Mouse (Mus musculus): Measurements from ENCODE around the gene Shroom4. TPM values are rescaled to one million over a fixed set of nuclear protein-coding genes. Genes with fewer than 3 reads are reported as not detected.

Shroom4 gene
- polyA plus RNA-seq, 1 experiment = 0.79 TPM

DNA sequence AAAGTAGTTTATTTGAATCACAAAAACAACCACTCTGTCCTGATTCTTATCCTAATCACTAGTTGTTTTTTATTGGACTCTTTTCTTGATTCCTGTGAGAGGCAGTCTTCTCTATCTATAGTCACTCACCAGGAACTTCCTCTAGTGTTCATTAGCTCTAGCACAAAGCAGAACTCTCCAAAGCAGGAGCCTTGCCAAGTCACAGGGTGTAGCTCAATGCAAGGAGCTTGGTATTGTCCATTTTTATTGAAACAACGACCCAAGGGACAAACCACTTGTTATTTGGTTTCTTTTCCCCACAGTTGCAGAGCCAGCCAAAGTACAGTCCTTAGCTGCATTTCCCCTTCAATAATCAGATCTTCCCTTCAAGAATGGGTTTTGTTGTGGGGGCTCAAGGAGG lies 181.5 kb downstream of the Shroom4 start:
- H3K27ac ChIP-seq (ENCODE audit: insufficient read depth, low read length) = no peak overlapping the region
- H3K27me3 ChIP-seq (ENCODE audit: control insufficient read depth, insufficient read depth, low read length) = no peaks in the 10 kb centered on the region
- DNase-seq (ENCODE audit: low read depth in 1 of 2, low spot score in 2 of 2) = no peak
- TF ChIP-seq CTCF (IDR thresholded peaks at IDR 0.05; ENCODE audit: extremely low read depth, insufficient read depth, insufficient read length, insufficient replicate concordance) = no peak
- TF ChIP-seq POLR2A (IDR thresholded peaks at IDR 0.05; ENCODE audit: low read depth, low read length) = no peak
- H3K36me3 ChIP-seq (ENCODE audit: control insufficient read depth, insufficient read depth, low read length) = no peaks in the 10 kb centered on the region
- H3K4me1 ChIP-seq (ENCODE audit: control insufficient read depth, insufficient read depth, insufficient read length) = no peaks in the 10 kb centered on the region
- 50% methylated on average over 1 of the region's 1 CpGs for WGBS
- no peak overlapping the region for H3K4me3 ChIP-seq (ENCODE audit: extremely low read depth, insufficient read depth, insufficient read length)

DNA sequence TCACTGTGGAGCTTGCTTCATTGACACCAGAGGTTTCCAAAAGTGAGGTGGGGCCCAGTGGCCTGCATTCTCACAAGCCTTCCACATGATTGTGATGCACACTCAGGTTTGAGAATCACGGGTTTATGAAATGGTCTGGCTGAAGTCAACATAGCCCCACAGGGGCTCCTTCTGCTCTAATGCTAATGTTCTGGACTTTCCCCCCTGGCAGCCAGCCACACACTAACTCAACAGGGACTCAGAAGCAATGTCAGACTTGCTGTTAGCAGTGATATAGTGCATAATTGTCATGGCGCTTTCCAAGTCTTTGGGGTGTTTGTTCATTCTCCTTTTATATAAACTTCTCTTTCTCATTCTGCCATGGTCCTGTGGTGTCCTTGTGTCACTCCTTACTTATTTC lies 183.0 kb downstream of the Shroom4 start:
- H3K36me3 ChIP-seq (ENCODE audit: control insufficient read depth, insufficient read depth, low read length) = no peaks in the 10 kb centered on the region
- H3K27me3 ChIP-seq (ENCODE audit: control insufficient read depth, insufficient read depth, low read length) = no peaks in the 10 kb centered on the region
- no peak overlapping the region for H3K4me3 ChIP-seq (ENCODE audit: extremely low read depth, insufficient read depth, insufficient read length)
- no peak for DNase-seq (ENCODE audit: low read depth in 1 of 2, low spot score in 2 of 2)
- no peak for TF ChIP-seq CTCF (IDR thresholded peaks at IDR 0.05; ENCODE audit: extremely low read depth, insufficient read depth, insufficient read length, insufficient replicate concordance)
- no peak for TF ChIP-seq POLR2A (IDR thresholded peaks at IDR 0.05; ENCODE audit: low read depth, low read length)
- no peaks in the 10 kb centered on the region for H3K4me1 ChIP-seq (ENCODE audit: control insufficient read depth, insufficient read depth, insufficient read length)
- WGBS = 92% methylated on average over 2 of the region's 2 CpGs
- H3K27ac ChIP-seq (ENCODE audit: insufficient read depth, low read length) = no peak overlapping the region

GRCm38 (mm10) chrX:6594183-6594582 lies 194.5 kb downstream of the Shroom4 start:
- DNase-seq (ENCODE audit: low read depth in 1 of 2, low spot score in 2 of 2) = no peak
- Histone ChIP-seq H3K4me3 (ENCODE audit: extremely low read depth, insufficient read depth, insufficient read length) (no peak overlapping the region), H3K36me3 (ENCODE audit: control insufficient read depth, insufficient read depth, low read length) (no peaks in the 10 kb centered on the region), H3K27ac (ENCODE audit: insufficient read depth, low read length) (no peak overlapping the region), H3K27me3 (ENCODE audit: control insufficient read depth, insufficient read depth, low read length) (no peaks in the 10 kb centered on the region), H3K4me1 (ENCODE audit: control insufficient read depth, insufficient read depth, insufficient read length) (no peaks in the 10 kb centered on the region)
- TF ChIP-seq CTCF (IDR thresholded peaks at IDR 0.05; ENCODE audit: extremely low read depth, insufficient read depth, insufficient read length, insufficient replicate concordance) (no peak), POLR2A (IDR thresholded peaks at IDR 0.05; ENCODE audit: low read depth, low read length) (no peak)
- WGBS = 71% methylated on average over 3 of the region's 3 CpGs

- Histone ChIP-seq H3K27ac (ENCODE audit: insufficient read depth, low read length) (no peak overlapping the region), H3K27me3 (ENCODE audit: control insufficient read depth, insufficient read depth, low read length) (no peaks in the 10 kb centered on the region), H3K4me1 (ENCODE audit: control insufficient read depth, insufficient read depth, insufficient read length) (no peaks in the 10 kb centered on the region), H3K36me3 (ENCODE audit: control insufficient read depth, insufficient read depth, low read length) (no peaks in the 10 kb centered on the region), H3K4me3 (ENCODE audit: extremely low read depth, insufficient read depth, insufficient read length) (no peak overlapping the region)
- 2% methylated on average over 2 of the region's 2 CpGs for WGBS
- DNase-seq (ENCODE audit: low read depth in 1 of 2, low spot score in 2 of 2) = no peak
- TF ChIP-seq CTCF (IDR thresholded peaks at IDR 0.05; ENCODE audit: extremely low read depth, insufficient read depth, insufficient read length, insufficient replicate concordance) (no peak), POLR2A (IDR thresholded peaks at IDR 0.05; ENCODE audit: low read depth, low read length) (no peak)
Observed at GRCm38 (mm10) chrX:6654024-6654423, 254.4 kb downstream of the Shroom4 start.

- 97% methylated on average over 1 of the region's 1 CpGs for WGBS
- DNase-seq (ENCODE audit: low read depth in 1 of 2, low spot score in 2 of 2) = no peak
- Histone ChIP-seq H3K27me3 (ENCODE audit: control insufficient read depth, insufficient read depth, low read length) (no peaks in the 10 kb centered on the region), H3K36me3 (ENCODE audit: control insufficient read depth, insufficient read depth, low read length) (no peaks in the 10 kb centered on the region), H3K4me1 (ENCODE audit: control insufficient read depth, insufficient read depth, insufficient read length) (no peaks in the 10 kb centered on the region), H3K27ac (ENCODE audit: insufficient read depth, low read length) (no peak overlapping the region), H3K4me3 (ENCODE audit: extremely low read depth, insufficient read depth, insufficient read length) (no peak overlapping the region)
- TF ChIP-seq POLR2A (IDR thresholded peaks at IDR 0.05; ENCODE audit: low read depth, low read length) = no peak
- TF ChIP-seq CTCF (IDR thresholded peaks at IDR 0.05; ENCODE audit: extremely low read depth, insufficient read depth, insufficient read length, insufficient replicate concordance) = no peak
Observed at GRCm38 (mm10) chrX:6658820-6659324, 259.2 kb downstream of the Shroom4 start.

Other genes with a start within 250 kb of the Shroom4 start
- gene Nudt10, start 226.8 kb upstream of the Shroom4 start, polyA plus RNA-seq (2012; rRNA removed) = not detected in 2 replicates
- not detected in 2 replicates for gene Bmp15, start 79.1 kb upstream of the Shroom4 start, polyA plus RNA-seq (2012; rRNA removed)

Measured in spleen, adult 2 months (tissue).